Mouse (Mus musculus) cerebellum, postnatal 25 days (tissue): ENCODE measurements at regions not wholly inside any gene's neighbourhood (a gene's known extent, or its start where the extent isn't known, plus 50 kb on each side); places are given as distances from the start of the nearest gene placed in this dataset.
A peak's percentile ranks its signal among the peaks of the same experiment; 100 is the strongest.

ENCODE experiments used
- DNase-seq, 2 experiments: peaks; one replicate each; pipeline ENCODE4 v3.0.0; 2021; ENCODE audit warnings: mixed read lengths in 2 of 2

- DNase-seq, result no peak
Observed at GRCm38 (mm10) chr14:28626951-28627350, 122.4 kb downstream of the Wnt5a start.

DNA sequence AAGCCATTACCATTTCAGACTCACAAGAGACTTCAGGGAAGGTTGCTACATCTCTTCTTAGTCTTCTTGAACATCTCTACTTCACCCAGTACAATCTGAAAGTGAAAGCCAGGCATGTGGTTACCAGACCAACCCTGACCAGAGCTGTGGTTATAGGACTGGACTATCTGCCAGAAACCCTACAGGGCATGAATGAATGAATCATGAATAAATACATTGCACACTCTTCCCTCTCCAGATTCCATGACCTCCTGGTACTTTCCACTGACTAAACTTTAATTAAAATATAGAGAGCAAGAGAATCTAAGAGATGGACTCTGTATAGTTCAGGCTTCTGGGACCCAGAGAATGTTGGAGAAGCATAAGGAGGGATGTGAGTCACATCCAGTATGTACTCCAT is 130.6 kb downstream of the Wnt5a start:
- no peak for DNase-seq

DNA sequence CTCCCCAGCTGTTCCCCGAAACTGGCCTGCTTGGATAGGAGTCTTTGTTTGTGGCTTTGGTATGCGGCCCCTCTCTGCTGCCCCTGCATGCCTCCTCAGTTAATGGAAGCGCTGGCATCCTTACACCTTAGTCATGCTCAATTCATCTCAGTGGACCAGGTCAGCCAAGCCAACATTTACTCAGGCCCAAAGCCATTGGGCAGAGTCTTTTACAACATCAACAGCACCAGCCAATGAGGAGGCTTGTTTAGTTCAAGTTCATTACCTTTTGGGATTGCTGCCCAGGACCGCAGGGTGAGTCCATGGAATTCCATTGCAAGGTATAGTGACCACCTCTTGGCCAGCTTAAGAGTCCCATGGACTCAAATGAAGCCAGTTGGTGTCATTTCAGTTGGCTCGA is 134.5 kb downstream of the Wnt5a start:
- DNase-seq, result no peak

DNA sequence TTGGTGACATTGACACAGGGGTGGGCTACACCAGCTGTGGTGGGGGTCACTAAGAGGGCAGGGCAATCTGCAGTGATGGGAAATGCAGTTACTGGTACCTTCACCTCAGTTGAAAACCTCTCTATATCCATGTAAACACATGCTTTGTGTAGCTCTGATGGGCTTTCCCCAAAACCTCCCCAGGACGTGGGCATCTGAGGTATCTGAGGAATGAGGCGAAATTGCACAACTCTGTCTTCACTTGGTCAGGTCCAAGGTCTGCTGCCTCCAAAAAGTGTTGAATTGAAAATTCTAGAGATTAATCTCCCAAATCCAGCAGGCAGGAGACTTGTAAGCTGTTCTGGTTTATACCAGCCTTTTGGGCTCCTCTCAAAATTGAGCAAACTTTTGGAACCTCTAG is 141.3 kb downstream of the Wnt5a start:
- DNase-seq, result no peak

DNA sequence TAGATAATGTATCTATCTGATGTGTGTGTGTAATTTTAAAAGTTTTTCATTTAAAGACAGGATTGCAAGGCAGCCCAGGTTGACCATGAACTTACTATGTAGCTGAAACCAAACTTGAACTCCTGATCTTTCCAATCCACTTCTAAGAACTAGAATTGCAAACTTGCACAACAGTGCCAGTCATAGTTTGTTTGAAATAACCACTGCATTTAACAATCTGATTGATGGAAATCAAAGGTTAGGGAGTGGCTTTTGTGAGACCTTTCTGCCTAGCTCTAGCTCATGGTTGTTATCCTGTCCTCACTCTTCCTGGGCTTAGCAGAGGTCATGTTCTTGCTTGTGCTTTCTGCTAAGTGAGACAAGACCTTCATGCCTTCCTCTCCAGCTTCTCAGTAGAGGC is 144.9 kb downstream of the Wnt5a start:
- no peak for DNase-seq

GRCm38 (mm10) chr14:28653059-28653930 is 148.7 kb downstream of the Wnt5a start:
- no peak for DNase-seq

GRCm38 (mm10) chr14:28657216-28657615 is 152.7 kb downstream of the Wnt5a start:
- no peak for DNase-seq

GRCm38 (mm10) chr14:28660872-28661588 is 156.5 kb downstream of the Wnt5a start:
- peak; percentile 82 to 84 for DNase-seq

- no peak for DNase-seq
Observed at GRCm38 (mm10) chr14:28663316-28663715, 158.8 kb downstream of the Wnt5a start.

DNA sequence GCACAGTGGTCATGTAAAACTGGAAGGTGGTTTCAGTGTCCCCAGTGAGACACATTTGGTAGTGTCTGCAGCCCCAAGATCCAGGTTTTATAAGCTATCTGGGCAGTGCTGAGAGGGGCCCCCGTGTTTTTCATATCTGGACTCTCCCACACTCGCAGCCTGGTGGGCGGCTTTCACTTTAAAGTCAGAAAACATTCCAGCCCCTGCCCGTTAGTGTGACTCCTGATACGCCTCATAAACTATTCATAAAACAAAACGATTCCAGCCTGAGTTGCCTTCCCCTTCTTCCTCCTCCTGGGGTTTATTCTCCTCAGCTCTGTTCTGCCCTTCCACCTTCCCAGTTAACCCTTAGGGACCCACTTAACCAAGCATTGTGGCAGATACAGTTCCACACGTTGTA is 159.6 kb downstream of the Wnt5a start:
- DNase-seq, result no peak

DNA sequence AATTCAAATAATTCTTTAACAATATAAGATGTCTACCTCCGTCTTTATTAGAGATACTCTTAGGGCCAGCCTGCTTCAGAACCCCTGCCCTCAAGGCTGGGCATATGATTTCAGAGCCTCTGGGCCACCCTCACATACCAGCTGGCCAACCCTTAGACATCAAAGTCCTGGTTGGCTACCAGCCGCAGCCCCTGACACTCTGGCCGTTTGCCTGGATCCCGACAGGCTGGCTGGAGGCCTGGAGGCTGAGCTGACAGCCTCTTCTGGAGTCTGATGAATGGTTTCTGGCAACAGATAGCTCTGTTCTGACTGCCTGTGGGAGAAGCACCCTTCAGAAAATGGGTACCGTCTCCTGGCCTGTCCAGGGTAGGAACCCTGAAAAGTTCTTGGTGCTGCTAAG is 170.9 kb downstream of the Wnt5a start:
- peak; percentile 92 to 94 for DNase-seq

- DNase-seq, result peak in 1 of 2 experiments; percentile 8
Observed at GRCm38 (mm10) chr14:28699780-28700179, 195.2 kb downstream of the Wnt5a start.

DNA sequence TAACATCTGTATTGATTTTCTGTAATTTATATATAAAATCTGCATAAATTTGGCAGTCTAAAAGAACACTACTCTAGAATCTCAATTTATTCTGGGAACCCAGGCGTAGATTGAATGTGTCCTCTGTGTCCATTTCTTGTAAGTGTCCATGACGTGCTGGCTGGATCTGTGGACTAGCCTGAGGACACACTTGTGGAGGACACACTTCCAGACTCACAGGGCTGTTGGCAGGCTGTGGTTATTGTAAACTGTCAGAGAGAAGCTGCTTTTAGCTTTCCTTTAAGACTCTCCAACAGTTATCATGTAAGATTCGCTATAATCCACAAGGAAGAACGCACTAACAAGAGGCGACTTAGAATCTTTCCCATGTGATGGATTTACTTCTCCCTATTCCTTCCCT is 200.2 kb downstream of the Wnt5a start:
- no peak for DNase-seq

DNA sequence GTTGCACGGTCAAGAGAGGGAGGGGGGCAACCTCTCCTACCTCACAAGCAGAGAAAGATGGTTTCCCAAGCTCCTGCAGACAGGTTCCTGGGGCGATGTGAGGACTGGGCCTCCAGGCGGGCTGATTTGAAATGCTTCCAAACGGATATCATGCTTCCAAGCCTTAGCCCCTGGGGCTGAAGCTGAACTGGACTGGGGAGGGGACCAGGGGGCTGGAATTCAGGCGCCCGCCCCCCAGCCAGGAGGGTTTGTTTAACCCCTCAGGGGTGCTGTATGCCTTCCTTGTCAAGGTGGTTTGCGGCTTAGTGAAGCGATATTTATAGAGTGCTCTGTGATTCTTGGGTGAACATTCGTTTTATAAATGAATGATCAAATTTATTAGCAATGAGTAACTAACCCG is 210.0 kb downstream of the Wnt5a start:
- no peak for DNase-seq

GRCm38 (mm10) chr14:28720545-28720944 is 216.0 kb downstream of the Wnt5a start:
- no peak for DNase-seq

DNA sequence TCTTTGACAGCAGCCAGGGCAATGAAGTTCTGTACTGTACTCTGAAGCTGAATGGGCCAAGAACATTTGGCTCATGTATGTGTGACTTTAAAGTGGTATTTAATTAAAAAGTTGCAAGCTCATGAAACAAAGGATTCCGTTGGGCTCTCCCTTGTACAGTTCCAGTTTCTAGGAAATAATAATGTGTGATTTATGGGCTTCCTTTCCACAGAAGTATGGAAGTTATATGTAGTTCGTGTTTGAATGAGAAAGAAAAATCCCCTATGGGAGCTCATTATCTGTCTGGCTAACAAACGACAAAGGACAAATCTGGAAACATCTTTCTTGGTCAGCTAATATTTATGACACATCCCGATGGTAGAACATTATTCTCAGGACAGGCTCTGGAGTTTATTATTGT is 221.1 kb downstream of the Wnt5a start:
- DNase-seq, result no peak

- DNase-seq, result no peak
Observed at GRCm38 (mm10) chr14:28733496-28733895, 228.9 kb downstream of the Wnt5a start.

DNA sequence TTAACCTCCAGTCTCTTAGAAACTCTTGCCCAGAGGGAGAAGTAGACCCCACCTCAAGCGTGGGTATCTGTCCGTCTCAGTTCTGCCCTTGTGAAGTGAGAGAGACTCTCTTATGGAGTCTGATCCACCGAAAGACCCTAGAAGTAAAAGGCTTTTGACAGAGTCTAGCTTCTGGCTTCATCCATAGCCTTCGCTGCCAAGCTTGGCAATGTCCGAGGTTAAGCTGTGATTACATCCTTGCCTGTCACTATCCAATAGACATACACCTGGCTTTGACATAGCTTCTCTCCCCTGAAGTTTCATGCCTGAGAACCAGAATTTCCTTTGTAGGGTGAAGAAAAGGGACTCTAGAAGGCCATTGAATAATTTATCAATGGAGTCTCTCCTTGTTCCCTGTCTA is 230.9 kb downstream of the Wnt5a start:
- no peak for DNase-seq

DNA sequence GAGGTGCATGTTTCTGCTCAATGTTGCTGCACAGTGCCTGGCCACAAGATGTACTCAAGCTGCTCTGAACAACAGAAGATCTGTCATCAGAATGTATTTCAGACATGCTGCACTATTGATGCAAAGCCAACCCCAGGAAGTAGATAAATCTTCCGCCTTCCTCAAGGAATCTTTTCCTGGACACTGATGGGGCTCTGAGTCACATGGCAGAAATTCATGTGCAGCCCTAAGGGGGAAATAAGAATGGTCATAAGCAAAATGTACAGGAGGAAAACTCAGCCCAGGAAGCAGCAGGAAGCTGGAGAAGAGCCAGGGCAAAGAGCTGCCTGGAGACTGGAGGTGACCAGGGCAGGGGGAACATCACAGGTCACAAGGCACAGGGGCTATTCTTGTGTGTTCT is 235.5 kb downstream of the Wnt5a start:
- DNase-seq, result peak in 1 of 2 experiments; percentile 12

- DNase-seq, result no peak
Observed at GRCm38 (mm10) chr14:28741418-28741817, 236.9 kb downstream of the Wnt5a start.

DNA sequence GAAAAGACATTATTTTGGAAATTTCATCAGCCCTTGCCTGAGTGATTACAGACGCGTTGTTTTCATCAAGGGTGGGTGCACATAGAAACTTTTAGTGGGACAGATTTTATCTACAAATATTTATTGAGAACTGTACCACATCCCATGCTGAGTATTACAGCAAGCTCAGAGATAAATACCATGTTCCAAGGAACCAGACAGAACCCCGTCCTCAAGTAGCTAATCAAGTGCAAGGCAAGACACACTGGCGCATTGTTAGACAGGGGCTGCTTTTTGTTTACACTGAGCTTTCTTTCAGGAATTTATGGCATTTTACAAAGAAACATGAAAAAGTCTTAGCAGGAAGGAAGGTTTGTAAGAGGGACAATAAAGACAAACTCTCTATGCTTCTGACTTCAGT is 239.1 kb downstream of the Wnt5a start:
- DNase-seq, result no peak

DNA sequence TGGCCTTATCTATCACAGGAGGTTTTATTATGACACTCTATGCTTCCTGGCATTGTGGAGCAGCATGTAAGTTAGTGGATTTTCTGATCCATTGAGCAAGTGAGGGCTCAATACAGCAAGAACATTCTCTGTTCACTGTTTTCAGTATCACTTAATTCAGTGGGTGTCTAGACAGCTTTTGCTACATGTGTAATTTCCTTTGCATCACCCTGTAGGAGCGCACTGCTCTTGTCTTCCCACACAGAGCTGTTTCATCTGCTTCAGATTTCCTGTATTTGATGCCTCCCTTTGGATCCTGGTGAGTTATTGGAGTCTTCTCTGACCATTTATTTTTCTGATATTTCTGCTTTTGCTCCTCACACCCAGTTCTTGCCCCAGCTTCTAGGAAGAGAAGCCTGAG is 245.8 kb downstream of the Wnt5a start:
- DNase-seq, result no peak

- DNase-seq, result no peak
Observed at GRCm38 (mm10) chr14:28765201-28765600, 252.8 kb upstream of the Lrtm1 start.

DNA sequence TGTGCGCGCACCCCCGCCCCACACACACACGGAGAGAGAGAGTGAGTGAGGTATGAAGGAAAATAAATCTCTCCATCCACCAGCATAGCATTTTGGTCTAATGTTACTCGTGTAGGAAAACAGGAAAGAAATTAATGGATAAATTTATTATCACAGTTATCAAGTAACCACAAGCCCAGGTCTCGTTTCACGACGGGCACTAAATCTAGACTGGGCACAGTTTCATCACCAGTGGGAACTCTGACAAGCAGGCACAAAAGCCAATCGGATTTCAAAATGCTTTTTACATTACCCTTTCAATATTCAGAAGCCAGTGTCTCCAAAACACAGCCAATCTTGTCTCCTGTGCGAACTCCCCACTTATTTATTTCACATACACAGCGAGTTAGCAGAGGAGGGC is 244.9 kb upstream of the Lrtm1 start:
- no peak for DNase-seq
